Mouse (Mus musculus) C2C12 (cell line): ENCODE measurements at regions not wholly inside any gene's neighbourhood (a gene's known extent, or its start where the extent isn't known, plus 50 kb on each side); places are given as distances from the start of the nearest gene placed in this dataset.

Source experiments
- H3K27me3 ChIP-seq: one replicate; pipeline ENCODE4 v1.6.1; 2011; ENCODE audit not compliant: control insufficient read depth, insufficient read depth, insufficient read length
- H3K36me3 ChIP-seq: one replicate; pipeline ENCODE4 v1.6.1; 2011; ENCODE audit not compliant: control insufficient read depth, insufficient read depth
- H3K4me3 ChIP-seq: one replicate; pipeline ENCODE4 v1.5.1; 2011; ENCODE audit warnings: mild to moderate bottlenecking, control low read depth; ENCODE audit not compliant: poor library complexity, insufficient read depth, severe bottlenecking
- H3K79me2 ChIP-seq: one replicate; pipeline ENCODE4 v1.6.1; 2011; ENCODE audit not compliant: control insufficient read depth, insufficient read depth
- H3K79me3 ChIP-seq: one replicate; pipeline ENCODE4 v1.6.1; 2011; ENCODE audit warnings: low read depth, control low read depth
- H3ac ChIP-seq: one replicate; pipeline ENCODE3; 2011; ENCODE audit warnings: low read depth; ENCODE audit not compliant: control insufficient read depth, insufficient read length
- CEBPB ChIP-seq: IDR thresholded peaks from one replicate; pipeline ENCODE4 v1.6.1; 2011; ENCODE audit warnings: low read depth, mild to moderate bottlenecking, control low read depth, moderate library complexity
- CTCF ChIP-seq: IDR thresholded peaks from one replicate; pipeline ENCODE4 v1.5.1; 2011; ENCODE audit not compliant: control insufficient read depth, insufficient read depth, insufficient read length
- FOSL1 ChIP-seq: IDR thresholded peaks from one replicate; pipeline ENCODE4 v1.8.0; 2011; ENCODE audit warnings: mild to moderate bottlenecking, low read length; ENCODE audit not compliant: poor library complexity, insufficient read depth, severe bottlenecking
- MAX ChIP-seq: IDR thresholded peaks from one replicate; pipeline ENCODE4 v1.6.1; 2011; ENCODE audit warnings: mild to moderate bottlenecking, control low read depth
- MYOD1 ChIP-seq: IDR thresholded peaks from one replicate; pipeline ENCODE4 v1.6.1; 2011; ENCODE audit warnings: low read depth; ENCODE audit not compliant: control insufficient read depth, insufficient read length
- MYOG ChIP-seq: IDR thresholded peaks from one replicate; pipeline ENCODE4 v1.6.1; 2011; ENCODE audit not compliant: control insufficient read depth, insufficient read length; ENCODE audit errors: extremely low read depth
- USF1 ChIP-seq: IDR thresholded peaks from one replicate; pipeline ENCODE4 v1.6.1; 2011; ENCODE audit warnings: low read depth, mild to moderate bottlenecking, control low read depth, moderate library complexity

GRCm38 (mm10) chr9:58421702-58422392 is 51.6 kb upstream of the Tbc1d21 start:
- no peaks in the 10 kb centered on the region for H3K27me3 ChIP-seq
- no peaks in the 10 kb centered on the region for H3K36me3 ChIP-seq
- TF ChIP-seq MAX: no peak
- TF ChIP-seq FOSL1: no peak
- TF ChIP-seq CEBPB: no peak
- no peak for TF ChIP-seq MYOD1
- TF ChIP-seq USF1: no peak
- no peak for TF ChIP-seq MYOG
- no peak for TF ChIP-seq CTCF
- no peaks in the 10 kb centered on the region for H3K79me2 ChIP-seq
- H3ac ChIP-seq: no peak overlapping the region
- no peaks in the 10 kb centered on the region for H3K79me3 ChIP-seq
- no peak overlapping the region for H3K4me3 ChIP-seq

- Histone ChIP-seq H3K79me3 (no peaks in the 10 kb centered on the region), H3K36me3 (no peaks in the 10 kb centered on the region), H3K4me3 (no peak overlapping the region), H3K79me2 (no peaks in the 10 kb centered on the region), H3K27me3 (no peaks in the 10 kb centered on the region), H3ac (no peak overlapping the region)
- TF ChIP-seq MYOD1 (no peak), FOSL1 (no peak), CEBPB (no peak), MYOG (no peak), MAX (no peak), CTCF (no peak), USF1 (no peak)
These were observed 58.5 kb upstream of the Tbc1d21 start for GRCm38 (mm10) chr9:58428795-58429194.

- no peak overlapping the region for H3K4me3 ChIP-seq
- TF ChIP-seq FOSL1: no peak
- no peak for TF ChIP-seq MYOD1
- TF ChIP-seq MAX: no peak
- TF ChIP-seq MYOG: no peak
- TF ChIP-seq USF1: no peak
- TF ChIP-seq CTCF: no peak
- TF ChIP-seq CEBPB: no peak
- H3ac ChIP-seq: no peak overlapping the region
- no peaks in the 10 kb centered on the region for H3K27me3 ChIP-seq
- H3K79me3 ChIP-seq: no peaks in the 10 kb centered on the region
- no peaks in the 10 kb centered on the region for H3K36me3 ChIP-seq
- no peaks in the 10 kb centered on the region for H3K79me2 ChIP-seq
These were observed 57.6 kb upstream of the Insyn1 start for GRCm38 (mm10) chr9:58430772-58431171.

- Histone ChIP-seq H3K36me3 (no peaks in the 10 kb centered on the region), H3K79me3 (no peaks in the 10 kb centered on the region), H3K27me3 (no peaks in the 10 kb centered on the region), H3K79me2 (no peaks in the 10 kb centered on the region), H3K4me3 (no peak overlapping the region), H3ac (no peak overlapping the region)
- TF ChIP-seq USF1: no peak
These were observed 55.5 kb upstream of the Insyn1 start for GRCm38 (mm10) chr9:58432793-58433370.

GRCm38 (mm10) chr9:58436246-58437091 is 51.9 kb upstream of the Insyn1 start:
- no peaks in the 10 kb centered on the region for H3K27me3 ChIP-seq
- TF ChIP-seq MAX: no peak
- no peak for TF ChIP-seq CEBPB
- TF ChIP-seq MYOD1: peak; percentile 22
- TF ChIP-seq CTCF: no peak
- no peak for TF ChIP-seq MYOG
- TF ChIP-seq FOSL1: no peak
- TF ChIP-seq USF1: no peak
- no peak overlapping the region for H3ac ChIP-seq
- no peaks in the 10 kb centered on the region for H3K36me3 ChIP-seq
- no peaks in the 10 kb centered on the region for H3K79me3 ChIP-seq
- H3K4me3 ChIP-seq: no peak overlapping the region
- no peaks in the 10 kb centered on the region for H3K79me2 ChIP-seq
